Mouse (Mus musculus): Measurements from ENCODE around the gene Nbdy. TPM values are rescaled to one million over a fixed set of nuclear protein-coding genes. Genes with fewer than 3 reads are reported as not detected.

The Nbdy gene
- polyA plus RNA-seq, 1 experiment from 2014 or later: 17.6 TPM

Other genes with a start within 250 kb of the Nbdy start
- gene Ubqln2, start 225.4 kb upstream of the Nbdy start, polyA plus RNA-seq (2015; fragmentation: Nextera tagmentation; extraction: Ambion mirVana): 3.1 and 3.6 TPM in 2 replicates
- gene Cypt3, start 165.0 kb upstream of the Nbdy start, polyA plus RNA-seq (2015; fragmentation: Nextera tagmentation; extraction: Ambion mirVana): not detected in 2 replicates
- gene Kctd12b, start 27.2 kb upstream of the Nbdy start, polyA plus RNA-seq (2015; fragmentation: Nextera tagmentation; extraction: Ambion mirVana): 0.66 and 0.67 TPM in 2 replicates
- 0.48 and 1.1 TPM in 2 replicates for gene Spin2c, start 108.6 kb downstream of the Nbdy start, polyA plus RNA-seq (2015; fragmentation: Nextera tagmentation; extraction: Ambion mirVana)

Measured in liver, embryonic 15.5 days (tissue).